Mouse (Mus musculus): ENCODE results near the gene Nova2. TPM values are rescaled to one million over a fixed set of nuclear protein-coding genes. Genes with fewer than 3 reads are reported as not detected.

Gene Nova2
- polyA plus RNA-seq, 1 experiment from 2014 or later, result 10.0 TPM

GRCm38 (mm10) chr7:18942376-18942775, 16.7 kb downstream of the Nova2 start:
- Histone ChIP-seq H3K36me3 (ENCODE audit: control insufficient read depth, insufficient read depth, low read length) (peaks cover 3% of the 10 kb centered on the region), H3K27ac (ENCODE audit: low read depth, low read length) (peak overlapping the region; percentile 94), H3K4me1 (ENCODE audit: control insufficient read depth, insufficient read depth, low read length) (peaks cover 20% of the 10 kb centered on the region), H3K9me3 (ENCODE audit: control insufficient read depth, low read length) (no peaks in the 10 kb centered on the region; the same call in 1 of the 2 replicates), H3K4me2 (ENCODE audit: low read depth) (peak overlapping the region; percentile 32), H3K27me3 (ENCODE audit: control insufficient read depth, insufficient read depth, low read length) (no peaks in the 10 kb centered on the region), H3K4me3 (ENCODE audit: low read depth, low read length) (no peak overlapping the region), H3K9ac (ENCODE audit: low read length) (peak overlapping the region; percentile 39)
- 12% methylated on average over 1 of the region's 1 CpGs for WGBS
- DNase-seq (ENCODE audit: low spot score) (peak; percentile 79), ATAC-seq (ENCODE audit: insufficient read depth, low FRiP score, low TSS enrichment) (peak; percentile 92)

DNA sequence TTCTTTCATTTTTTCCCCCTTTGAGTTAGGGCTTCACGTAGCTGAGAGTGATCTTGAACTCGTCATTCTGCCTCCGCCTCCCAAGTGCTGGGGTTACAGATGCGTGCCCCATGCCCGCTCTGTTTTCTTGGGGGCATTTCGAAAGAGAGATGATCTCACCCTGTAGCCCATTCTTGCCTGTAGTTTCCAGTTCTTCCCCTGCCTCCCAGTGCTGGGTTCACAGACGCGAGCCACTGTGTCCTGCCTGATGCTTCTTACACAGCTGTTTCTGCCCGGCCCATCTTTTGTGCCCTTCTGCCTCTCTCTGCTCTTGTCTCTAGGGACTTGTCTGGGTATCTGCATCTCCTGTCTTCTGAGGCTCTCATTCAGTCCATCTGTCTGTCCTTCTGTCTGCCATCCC, 17.1 kb downstream of the Nova2 start:
- WGBS, result 51% methylated on average over 9 of the region's 9 CpGs
- Histone ChIP-seq H3K27ac (ENCODE audit: low read depth, low read length) (peak overlapping the region; percentile 94), H3K9ac (ENCODE audit: low read length) (no peak overlapping the region; the same call in 1 of the 2 replicates), H3K4me2 (ENCODE audit: low read depth) (no peak overlapping the region), H3K36me3 (ENCODE audit: control insufficient read depth, insufficient read depth, low read length) (peaks cover 3% of the 10 kb centered on the region), H3K9me3 (ENCODE audit: control insufficient read depth, low read length) (no peaks in the 10 kb centered on the region; the same call in 1 of the 2 replicates), H3K4me3 (ENCODE audit: low read depth, low read length) (no peak overlapping the region), H3K27me3 (ENCODE audit: control insufficient read depth, insufficient read depth, low read length) (no peaks in the 10 kb centered on the region), H3K4me1 (ENCODE audit: control insufficient read depth, insufficient read depth, low read length) (peaks cover 20% of the 10 kb centered on the region)
- DNase-seq (ENCODE audit: low spot score), result no peak
- ATAC-seq (ENCODE audit: insufficient read depth, low FRiP score, low TSS enrichment), result peak; percentile 59

GRCm38 (mm10) chr7:18948151-18948550, 22.5 kb downstream of the Nova2 start:
- ATAC-seq (ENCODE audit: insufficient read depth, low FRiP score, low TSS enrichment) (no peak), DNase-seq (ENCODE audit: low spot score) (no peak)
- Histone ChIP-seq H3K4me1 (ENCODE audit: control insufficient read depth, insufficient read depth, low read length) (peaks cover 41% of the 10 kb centered on the region), H3K27ac (ENCODE audit: low read depth, low read length) (peak overlapping the region; percentile 84), H3K9me3 (ENCODE audit: control insufficient read depth, low read length) (no peaks in the 10 kb centered on the region), H3K27me3 (ENCODE audit: control insufficient read depth, insufficient read depth, low read length) (no peaks in the 10 kb centered on the region), H3K9ac (ENCODE audit: low read length) (no peak overlapping the region), H3K4me3 (ENCODE audit: low read depth, low read length) (no peak overlapping the region), H3K4me2 (ENCODE audit: low read depth) (no peak overlapping the region), H3K36me3 (ENCODE audit: control insufficient read depth, insufficient read depth, low read length) (peaks cover 3% of the 10 kb centered on the region)
- WGBS, result 50% methylated on average over 6 of the region's 6 CpGs

- H3K4me3 ChIP-seq (ENCODE audit: low read depth, low read length), result no peak overlapping the region
- H3K4me1 ChIP-seq (ENCODE audit: control insufficient read depth, insufficient read depth, low read length), result peaks cover 34% of the 10 kb centered on the region
- DNase-seq (ENCODE audit: low spot score), result peak; percentile 93
- 26% methylated on average over 12 of the region's 12 CpGs for WGBS
- H3K9me3 ChIP-seq (ENCODE audit: control insufficient read depth, low read length), result no peaks in the 10 kb centered on the region
- no peaks in the 10 kb centered on the region for H3K27me3 ChIP-seq (ENCODE audit: control insufficient read depth, insufficient read depth, low read length)
- peak overlapping the region; percentile 84 for H3K27ac ChIP-seq (ENCODE audit: low read depth, low read length)
- H3K4me2 ChIP-seq (ENCODE audit: low read depth), result peak overlapping the region; percentile 19
- peak; percentile 93 for ATAC-seq (ENCODE audit: insufficient read depth, low FRiP score, low TSS enrichment)
- peaks cover 3% of the 10 kb centered on the region for H3K36me3 ChIP-seq (ENCODE audit: control insufficient read depth, insufficient read depth, low read length)
- no peak overlapping the region; the same call in 1 of the 2 replicates for H3K9ac ChIP-seq (ENCODE audit: low read length)
Measured at GRCm38 (mm10) chr7:18949781-18950522, 24.3 kb downstream of the Nova2 start.

GRCm38 (mm10) chr7:18950523-18951315, 25.0 kb downstream of the Nova2 start:
- WGBS, result 19% methylated on average over 18 of the region's 18 CpGs
- no peak for ATAC-seq (ENCODE audit: insufficient read depth, low FRiP score, low TSS enrichment)
- Histone ChIP-seq H3K4me2 (ENCODE audit: low read depth) (peak overlapping the region; percentile 19), H3K9me3 (ENCODE audit: control insufficient read depth, low read length) (no peaks in the 10 kb centered on the region), H3K27me3 (ENCODE audit: control insufficient read depth, insufficient read depth, low read length) (no peaks in the 10 kb centered on the region), H3K27ac (ENCODE audit: low read depth, low read length) (peak overlapping the region; percentile 84), H3K36me3 (ENCODE audit: control insufficient read depth, insufficient read depth, low read length) (peaks cover 3% of the 10 kb centered on the region), H3K9ac (ENCODE audit: low read length) (no peak overlapping the region), H3K4me3 (ENCODE audit: low read depth, low read length) (no peak overlapping the region), H3K4me1 (ENCODE audit: control insufficient read depth, insufficient read depth, low read length) (peaks cover 34% of the 10 kb centered on the region)
- DNase-seq (ENCODE audit: low spot score), result peak; percentile 68

- peaks cover 3% of the 10 kb centered on the region for H3K36me3 ChIP-seq (ENCODE audit: control insufficient read depth, insufficient read depth, low read length)
- no peaks in the 10 kb centered on the region for H3K9me3 ChIP-seq (ENCODE audit: control insufficient read depth, low read length)
- H3K4me3 ChIP-seq (ENCODE audit: low read depth, low read length), result no peak overlapping the region
- ATAC-seq (ENCODE audit: insufficient read depth, low FRiP score, low TSS enrichment), result no peak
- WGBS, result 15% methylated on average over 15 of the region's 15 CpGs
- H3K27ac ChIP-seq (ENCODE audit: low read depth, low read length), result no peak overlapping the region
- H3K4me1 ChIP-seq (ENCODE audit: control insufficient read depth, insufficient read depth, low read length), result peaks cover 34% of the 10 kb centered on the region
- peak overlapping the region; percentile 7; the same call in 1 of the 2 replicates for H3K4me2 ChIP-seq (ENCODE audit: low read depth)
- H3K9ac ChIP-seq (ENCODE audit: low read length), result no peak overlapping the region; the same call in 1 of the 2 replicates
- peak; percentile 60 for DNase-seq (ENCODE audit: low spot score)
- H3K27me3 ChIP-seq (ENCODE audit: control insufficient read depth, insufficient read depth, low read length), result peaks cover 5% of the 10 kb centered on the region; the same call in 1 of the 2 replicates
Measured at GRCm38 (mm10) chr7:18951397-18951796, 25.7 kb downstream of the Nova2 start.

- no peaks in the 10 kb centered on the region for H3K9me3 ChIP-seq (ENCODE audit: control insufficient read depth, low read length)
- H3K9ac ChIP-seq (ENCODE audit: low read length), result peak overlapping the region; percentile 58
- peak overlapping the region; percentile 73 for H3K27ac ChIP-seq (ENCODE audit: low read depth, low read length)
- WGBS, result under 1% methylated on average over 78 of the region's 107 CpGs
- ATAC-seq (ENCODE audit: insufficient read depth, low FRiP score, low TSS enrichment), result peak; percentile 53
- peak; percentile 70 for DNase-seq (ENCODE audit: low spot score)
- peaks cover 24% of the 10 kb centered on the region for H3K27me3 ChIP-seq (ENCODE audit: control insufficient read depth, insufficient read depth, low read length)
- peak overlapping the region; percentile 43 for H3K4me3 ChIP-seq (ENCODE audit: low read depth, low read length)
- H3K4me2 ChIP-seq (ENCODE audit: low read depth), result peak overlapping the region; percentile 82
- H3K4me1 ChIP-seq (ENCODE audit: control insufficient read depth, insufficient read depth, low read length), result peaks cover 17% of the 10 kb centered on the region
- peaks cover 2% of the 10 kb centered on the region; the same call in 1 of the 2 replicates for H3K36me3 ChIP-seq (ENCODE audit: control insufficient read depth, insufficient read depth, low read length)
Measured at GRCm38 (mm10) chr7:18957569-18958383, 32.1 kb downstream of the Nova2 start.

GRCm38 (mm10) chr7:18958384-18958766, 32.7 kb downstream of the Nova2 start:
- no peak for DNase-seq (ENCODE audit: low spot score)
- no peak for ATAC-seq (ENCODE audit: insufficient read depth, low FRiP score, low TSS enrichment)
- H3K4me1 ChIP-seq (ENCODE audit: control insufficient read depth, insufficient read depth, low read length), result peaks cover 23% of the 10 kb centered on the region
- peak overlapping the region; percentile 82 for H3K4me2 ChIP-seq (ENCODE audit: low read depth)
- 3% methylated on average over 12 of the region's 21 CpGs for WGBS
- no peak overlapping the region for H3K27ac ChIP-seq (ENCODE audit: low read depth, low read length)
- no peaks in the 10 kb centered on the region for H3K9me3 ChIP-seq (ENCODE audit: control insufficient read depth, low read length)
- peaks cover 2% of the 10 kb centered on the region; the same call in 1 of the 2 replicates for H3K36me3 ChIP-seq (ENCODE audit: control insufficient read depth, insufficient read depth, low read length)
- peak overlapping the region; percentile 43 for H3K4me3 ChIP-seq (ENCODE audit: low read depth, low read length)
- H3K27me3 ChIP-seq (ENCODE audit: control insufficient read depth, insufficient read depth, low read length), result peaks cover 30% of the 10 kb centered on the region
- peak overlapping the region; percentile 58 for H3K9ac ChIP-seq (ENCODE audit: low read length)
